Mouse (Mus musculus) lung, adult 10 weeks (tissue): ENCODE data around the gene Idh1. TPM values are rescaled to one million over a fixed set of nuclear protein-coding genes. Genes with fewer than 3 reads are reported as not detected.

Source experiments
- polyA plus RNA-seq: library from polyadenylated mRNA; stranded (reverse); fragments of 350-450 nt; fragmentation: Illumina TruSeq; extraction: RNeasy Lipid Tissue Mini Kit (QIAGEN cat#74804); gene quantifications from one replicate; pipeline ENCODE4 v1.2.3, GENCODE M21; 2014; ENCODE audit warnings: low read depth, low replicate concordance; ENCODE audit not compliant: insufficient read depth

The Idh1 gene
- 67.8 TPM for polyA plus RNA-seq

GRCm38 (mm10) chr1:65186287-65187073, at the start of gene Idh1, which contains the start of gene Pikfyve:
Gene Idh1 (minus strand): TSS chr1:65186500.
Gene Pikfyve (plus strand): TSS chr1:65186683.

DNA sequence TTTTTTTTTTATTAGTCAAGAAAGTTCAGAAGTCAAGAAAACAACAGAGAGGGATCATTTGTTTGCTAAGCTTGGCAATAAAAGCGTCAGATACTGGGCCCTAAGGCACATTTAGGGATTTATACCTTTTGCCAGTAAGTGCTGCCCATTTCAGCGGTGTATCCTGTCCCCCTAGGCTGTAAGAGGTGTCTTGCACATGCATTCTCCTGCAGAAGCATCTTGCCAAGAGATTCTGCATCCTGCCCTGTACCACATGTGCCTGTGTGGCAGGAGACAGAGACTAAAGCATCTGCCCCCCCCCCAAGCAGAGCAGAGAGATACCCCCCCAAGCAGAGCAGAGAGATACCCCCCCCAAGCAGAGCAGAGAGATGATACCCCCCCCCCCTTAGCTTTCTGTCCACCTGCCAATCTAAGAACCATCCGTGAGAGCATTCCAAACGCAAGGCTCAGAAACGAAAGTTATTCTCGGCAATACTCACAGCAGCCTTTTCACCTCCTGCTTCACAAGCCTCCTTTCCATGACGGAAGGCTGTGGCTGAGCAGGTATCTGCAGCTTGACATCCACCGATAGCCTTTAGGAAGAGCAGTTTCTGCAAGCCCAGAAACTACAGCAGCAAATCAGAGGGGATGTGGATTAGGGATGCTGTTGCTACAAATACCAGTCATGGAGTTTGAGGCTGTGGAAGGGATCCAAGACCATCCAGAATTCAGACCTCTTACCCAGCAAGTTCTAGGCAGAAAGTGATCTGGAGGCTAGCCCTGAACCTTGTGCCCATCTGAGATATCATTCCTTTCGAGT, 63.5 kb downstream of the Idh1 start, which contains the start of gene D630023F18Rik:
Gene D630023F18Rik (minus strand): TSS at position 641 of the 799 bp plus-strand sequence.

DNA sequence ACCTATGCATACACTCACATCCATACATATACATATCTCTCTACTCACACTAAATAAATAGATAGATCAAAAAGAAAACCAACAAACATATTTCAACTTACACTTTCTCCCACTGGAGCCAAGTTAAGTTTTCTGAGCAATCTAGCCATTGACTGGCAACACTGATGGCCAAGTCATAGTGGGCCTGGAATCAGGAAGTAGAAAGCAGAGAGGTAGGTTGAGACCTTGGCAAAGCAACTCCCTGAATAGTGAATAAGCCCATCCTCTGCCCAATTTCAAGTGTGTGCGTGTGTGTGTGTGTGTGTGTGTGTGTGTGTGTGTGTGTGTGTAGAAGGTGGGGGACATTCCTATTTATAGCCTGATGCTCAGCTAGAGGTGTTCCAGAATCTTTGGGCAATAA, 66.9 kb downstream of the Idh1 start, which contains the start of gene Gm28845:
Gene Gm28845 (minus strand): TSS at position 121 of the 400 bp plus-strand sequence.

Other genes starting within 250 kb of the Idh1 start
- gene Plekhm3, start 229.7 kb downstream of the Idh1 start, polyA plus RNA-seq = 4.0 TPM
- 0.28 TPM for gene Akr1cl, start 153.7 kb downstream of the Idh1 start, polyA plus RNA-seq
- not detected for gene Cryge, start 135.4 kb downstream of the Idh1 start, polyA plus RNA-seq
- not detected for gene Crygd, start 123.0 kb downstream of the Idh1 start, polyA plus RNA-seq
- not detected for gene Crygc, start 112.8 kb downstream of the Idh1 start, polyA plus RNA-seq
- not detected for gene Crygb, start 104.2 kb downstream of the Idh1 start, polyA plus RNA-seq
- not detected for gene Cryga, start 83.1 kb downstream of the Idh1 start, polyA plus RNA-seq
- gene Gm28845, start 66.9 kb downstream of the Idh1 start, polyA plus RNA-seq = not detected
- not detected for gene D630023F18Rik, start 63.3 kb downstream of the Idh1 start, polyA plus RNA-seq
- gene Pikfyve, start 183 bp upstream of the Idh1 start, polyA plus RNA-seq = 4.4 TPM
- not detected for gene Pth2r, start 95.6 kb upstream of the Idh1 start, polyA plus RNA-seq